Mouse (Mus musculus): ENCODE results near the gene Nptxr. TPM values are rescaled to one million over a fixed set of nuclear protein-coding genes. Genes with fewer than 3 reads are reported as not detected.

Nptxr gene
- polyA plus RNA-seq, 1 experiment from 2014 or later: 2.1 TPM

Other genes starting within 250 kb of the Nptxr start
- gene Dmc1, start 199.7 kb downstream of the Nptxr start, polyA plus RNA-seq (2014; fragmentation: Nextera tagmentation; extraction: Ambion mirVana): 0.94 and 1.1 TPM in 2 replicates
- gene Fam227a, start 145.8 kb downstream of the Nptxr start, polyA plus RNA-seq (2014; fragmentation: Nextera tagmentation; extraction: Ambion mirVana): 2.2 and 3.7 TPM in 2 replicates
- 85.1 and 87.4 TPM in 2 replicates for gene Cby1, start 145.6 kb downstream of the Nptxr start, polyA plus RNA-seq (2014; fragmentation: Nextera tagmentation; extraction: Ambion mirVana)
- gene Tomm22, start 133.9 kb downstream of the Nptxr start, polyA plus RNA-seq (2014; fragmentation: Nextera tagmentation; extraction: Ambion mirVana): 327 and 349 TPM in 2 replicates
- 12.9 and 14.0 TPM in 2 replicates for gene Josd1, start 116.8 kb downstream of the Nptxr start, polyA plus RNA-seq (2014; fragmentation: Nextera tagmentation; extraction: Ambion mirVana)
- 31.9 and 37.5 TPM in 2 replicates for gene Gtpbp1, start 113.9 kb downstream of the Nptxr start, polyA plus RNA-seq (2014; fragmentation: Nextera tagmentation; extraction: Ambion mirVana)
- gene Sun2, start 62.2 kb downstream of the Nptxr start, polyA plus RNA-seq (2014; fragmentation: Nextera tagmentation; extraction: Ambion mirVana): 3.0 and 4.2 TPM in 2 replicates
- 62.9 and 72.1 TPM in 2 replicates for gene Dnal4, start 26.9 kb downstream of the Nptxr start, polyA plus RNA-seq (2014; fragmentation: Nextera tagmentation; extraction: Ambion mirVana)
- gene Npcd, start 29.5 kb upstream of the Nptxr start, polyA plus RNA-seq (2014; fragmentation: Nextera tagmentation; extraction: Ambion mirVana): 0.86 TPM in 1 of 2 replicates, not detected in the other
- 17.1 and 18.8 TPM in 2 replicates for gene Cbx6, start 29.9 kb upstream of the Nptxr start, polyA plus RNA-seq (2014; fragmentation: Nextera tagmentation; extraction: Ambion mirVana)
- 5.5 and 6.0 TPM in 2 replicates for gene Apobec3, start 86.9 kb upstream of the Nptxr start, polyA plus RNA-seq (2014; fragmentation: Nextera tagmentation; extraction: Ambion mirVana)
- 1.4 and 1.9 TPM in 2 replicates for gene Cbx7, start 166.4 kb upstream of the Nptxr start, polyA plus RNA-seq (2014; fragmentation: Nextera tagmentation; extraction: Ambion mirVana)
- 1.5 and 2.0 TPM in 2 replicates for gene Pdgfb, start 210.2 kb upstream of the Nptxr start, polyA plus RNA-seq (2014; fragmentation: Nextera tagmentation; extraction: Ambion mirVana)

Measured in midbrain, embryonic 11.5 days (tissue).